Mouse (Mus musculus) NIH3T3 (cell line): ENCODE measurements around the gene Agap2.

Source experiments
- DNase-seq: peaks from one replicate; pipeline ENCODE4 v3.0.0-alpha.2; 2012; ENCODE audit warnings: low read depth

Agap2 gene

GRCm38 (mm10) chr10:127075080-127075479 is at the start of gene Agap2:
Gene Agap2, plus strand, starts transcription at chr10:127075284.
- DNase-seq, result no peak

- DNase-seq, result peak; percentile 97
Measured at GRCm38 (mm10) chr10:127030336-127031296, 44.5 kb upstream of the Agap2 start, which contains the start of gene Tsfm. Gene Tsfm, minus strand, starts transcription at chr10:127030840.

- no peak for DNase-seq
Measured at GRCm38 (mm10) chr10:127033301-127033741, 41.8 kb upstream of the Agap2 start.

GRCm38 (mm10) chr10:127036273-127036672 is 38.8 kb upstream of the Agap2 start:
- DNase-seq, result no peak

- DNase-seq, result no peak
Measured at GRCm38 (mm10) chr10:127037641-127038040, 37.4 kb upstream of the Agap2 start.

GRCm38 (mm10) chr10:127040569-127041214 is 34.4 kb upstream of the Agap2 start:
- peak; percentile 60 for DNase-seq

GRCm38 (mm10) chr10:127041274-127041766 is 33.8 kb upstream of the Agap2 start, which contains the start of the genes Mettl1 and Eef1akmt3:
Gene Mettl1, plus strand, starts transcription at chr10:127041414.
Gene Eef1akmt3, minus strand, starts transcription at chr10:127041513.
- DNase-seq, result peak; percentile 64

GRCm38 (mm10) chr10:127041774-127042338 is 33.2 kb upstream of the Agap2 start:
- DNase-seq, result peak; percentile 96

DNA sequence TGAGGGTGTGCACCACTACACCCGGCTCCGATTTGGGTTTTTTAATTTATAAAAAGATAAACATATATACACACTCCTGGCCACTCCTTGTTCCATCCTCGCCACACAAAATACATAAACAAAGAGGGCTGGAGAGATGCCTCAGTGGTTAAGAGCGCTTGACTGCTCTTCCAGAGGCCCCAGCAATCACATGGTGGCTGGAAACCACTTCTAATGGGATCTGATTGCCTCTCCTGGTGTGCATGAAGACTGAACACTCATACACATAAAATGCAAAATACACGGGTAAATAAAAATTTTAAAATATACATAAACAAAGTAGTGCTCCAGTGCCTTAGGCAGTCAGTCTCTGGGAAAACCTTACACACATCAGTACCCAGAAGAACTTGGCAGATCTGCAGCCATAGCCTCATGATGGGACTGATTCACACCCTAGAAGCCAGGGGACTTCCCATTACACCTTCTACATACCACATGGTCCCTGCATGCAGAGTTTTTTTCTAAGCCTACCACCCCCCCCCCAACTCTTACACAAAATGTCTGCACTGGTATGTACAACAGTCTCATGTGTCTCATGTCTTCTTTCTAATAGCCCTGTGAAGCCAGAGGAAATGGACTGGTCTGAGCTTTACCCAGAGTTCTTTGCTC is 32.5 kb upstream of the Agap2 start:
- peak; percentile 71 for DNase-seq

DNA sequence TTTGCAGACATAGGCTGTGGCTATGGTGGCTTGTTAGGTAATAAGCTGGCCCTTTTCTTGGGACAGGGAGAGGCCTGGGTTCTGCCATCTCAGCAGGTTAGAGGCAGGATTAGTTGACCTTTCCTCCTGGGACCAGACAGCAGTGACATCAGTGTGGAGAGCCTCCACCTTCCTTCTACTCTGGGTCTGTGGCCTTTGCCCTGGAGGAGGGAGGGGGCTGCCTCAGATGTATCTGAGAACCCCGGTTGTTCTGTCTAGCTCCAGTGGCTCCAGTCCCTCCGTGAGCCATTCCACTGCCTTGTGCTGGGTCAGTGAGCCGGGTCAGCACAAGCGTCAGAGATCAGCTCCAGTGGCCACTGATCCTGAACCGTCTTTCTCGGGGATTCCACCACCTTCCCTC is 31.9 kb upstream of the Agap2 start:
- DNase-seq, result no peak

DNA sequence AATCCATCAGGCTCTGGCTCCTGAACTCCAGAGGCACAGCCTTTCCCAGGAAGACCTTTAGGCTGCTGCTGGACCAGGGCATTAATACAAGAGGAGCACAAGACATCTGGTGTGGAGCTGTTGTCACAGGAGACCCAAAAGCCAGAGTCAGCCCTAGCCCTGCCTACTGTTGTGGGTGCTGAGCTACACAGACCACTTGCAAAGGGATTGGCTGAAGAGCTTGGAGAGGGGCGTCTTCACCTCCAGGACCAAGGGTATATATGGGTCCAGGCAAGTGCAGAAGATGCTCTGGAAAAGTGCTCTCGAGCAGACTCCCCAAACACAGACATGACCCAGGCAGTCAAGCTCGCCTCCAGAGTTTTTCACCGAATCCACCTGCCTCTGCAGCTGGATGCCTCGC is 27.1 kb upstream of the Agap2 start, which contains the start of gene Cyp27b1:
Gene Cyp27b1, plus strand, starts transcription at position 297 of the 400 bp plus-strand sequence.
- no peak for DNase-seq

DNA sequence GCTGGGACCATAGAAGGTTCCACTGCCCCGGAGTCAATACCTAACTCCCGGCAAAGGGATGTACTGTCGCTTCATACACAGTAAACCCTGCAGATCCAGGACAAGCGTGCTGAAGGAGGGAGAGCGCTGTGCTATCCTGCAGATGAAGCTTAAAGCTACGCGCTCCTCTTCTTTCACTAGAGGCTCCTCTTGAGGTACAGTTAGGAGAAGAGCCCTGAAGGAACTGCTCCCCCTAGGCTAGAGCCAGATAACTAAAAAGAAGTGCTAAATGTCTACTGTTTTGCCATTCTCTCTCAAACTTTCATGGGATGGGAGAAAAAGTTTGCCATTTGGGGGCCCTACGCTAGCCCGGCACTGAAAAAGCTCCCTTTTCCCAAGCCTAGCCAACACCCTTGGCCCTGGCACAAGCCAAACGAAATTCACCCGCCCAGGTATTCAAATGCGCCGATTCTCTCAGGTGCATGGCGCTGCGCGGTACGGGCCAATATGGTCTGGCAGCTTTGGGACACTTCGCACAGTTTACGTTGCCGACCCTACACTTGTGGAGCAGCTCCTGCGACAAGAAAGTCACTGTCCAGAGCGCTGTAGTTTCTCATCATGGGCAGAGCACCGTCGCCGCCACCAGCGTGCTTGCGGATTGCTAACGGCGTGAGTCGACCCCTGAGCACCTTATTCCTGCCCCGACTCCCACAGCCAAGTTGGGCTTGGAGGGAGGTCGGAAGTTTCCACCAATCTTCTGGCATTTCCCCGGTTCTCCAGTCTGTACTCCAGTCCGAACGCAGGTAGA is 26.3 kb upstream of the Agap2 start:
- DNase-seq, result no peak

- no peak for DNase-seq
Measured at GRCm38 (mm10) chr10:127049395-127050118, 25.5 kb upstream of the Agap2 start.

DNA sequence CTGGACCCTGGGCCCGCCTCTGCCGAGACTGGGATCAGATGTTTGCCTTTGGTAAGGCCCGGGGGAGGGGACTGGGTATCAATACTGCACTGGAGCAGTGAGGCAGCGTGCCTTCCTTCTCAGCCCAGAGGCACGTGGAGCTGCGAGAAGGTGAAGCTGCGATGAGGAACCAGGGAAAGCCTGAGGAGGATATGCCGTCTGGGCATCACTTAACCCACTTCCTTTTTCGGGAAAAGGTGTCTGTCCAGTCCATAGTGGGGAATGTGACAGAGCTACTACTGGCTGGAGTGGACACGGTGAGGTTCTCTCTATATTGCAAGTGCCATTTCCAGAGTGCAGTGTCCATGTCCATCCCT is 25.0 kb upstream of the Agap2 start:
- no peak for DNase-seq

DNA sequence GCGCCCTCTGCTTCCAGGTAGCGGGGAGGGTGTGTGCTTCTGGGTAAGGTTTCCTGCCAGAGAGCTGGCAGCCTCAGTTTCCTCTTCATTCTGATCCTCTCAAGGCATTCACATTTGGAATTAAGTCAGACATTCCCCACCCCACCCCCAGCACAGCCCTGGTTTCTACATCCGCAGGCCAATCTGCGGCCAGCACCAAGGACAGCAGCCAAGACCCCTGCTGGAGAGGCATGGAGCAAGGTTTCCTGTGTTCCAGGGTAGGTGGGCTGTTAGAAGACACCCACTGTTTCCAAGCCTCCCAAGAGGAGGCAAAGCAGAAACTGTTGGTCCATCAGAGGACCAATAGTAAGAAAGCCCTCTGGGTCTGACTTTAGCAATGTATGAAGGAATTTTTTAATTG is 20.4 kb upstream of the Agap2 start:
- DNase-seq, result peak; percentile 25

DNA sequence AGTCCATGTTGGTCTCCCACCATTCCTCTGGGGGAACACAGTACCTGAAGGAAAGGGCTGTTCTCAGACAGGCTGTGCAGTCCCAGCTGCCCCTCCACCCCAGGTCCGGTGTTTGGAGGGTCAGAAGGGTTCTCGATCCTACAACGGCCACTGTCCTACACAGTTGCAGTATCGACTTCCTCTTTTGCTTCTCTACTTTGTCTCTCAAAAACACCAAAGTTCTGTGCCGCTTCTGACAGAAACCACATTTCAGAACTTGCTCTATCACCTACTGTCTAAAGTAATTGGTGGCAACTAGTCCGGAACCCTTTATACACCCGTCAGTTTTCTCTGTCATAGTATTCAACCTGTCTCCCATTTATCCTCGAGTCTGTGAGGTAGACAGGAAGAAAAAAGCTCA is 19.7 kb upstream of the Agap2 start:
- no peak for DNase-seq

GRCm38 (mm10) chr10:127056490-127056889 is 18.6 kb upstream of the Agap2 start:
- no peak for DNase-seq

DNA sequence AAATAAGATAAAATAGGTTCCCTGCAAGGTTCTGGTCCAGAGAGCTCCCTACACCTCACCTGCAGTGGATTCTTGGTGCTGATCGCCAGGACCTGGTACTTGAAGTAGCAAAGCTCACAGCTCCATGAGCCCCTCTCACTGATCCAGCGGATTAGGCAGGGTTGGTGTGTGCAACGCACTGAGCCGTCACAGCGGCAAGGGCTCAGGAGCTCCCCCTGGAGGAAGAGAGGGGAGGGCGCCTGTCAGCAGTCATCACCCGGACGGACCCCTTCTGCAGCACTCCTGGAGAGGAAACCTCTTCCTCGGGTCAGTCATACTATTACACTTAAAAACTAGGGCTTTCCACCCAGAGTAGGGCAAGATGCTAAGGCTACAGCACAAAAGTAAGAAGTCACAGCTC is 16.9 kb upstream of the Agap2 start:
- peak; percentile 86 for DNase-seq

DNA sequence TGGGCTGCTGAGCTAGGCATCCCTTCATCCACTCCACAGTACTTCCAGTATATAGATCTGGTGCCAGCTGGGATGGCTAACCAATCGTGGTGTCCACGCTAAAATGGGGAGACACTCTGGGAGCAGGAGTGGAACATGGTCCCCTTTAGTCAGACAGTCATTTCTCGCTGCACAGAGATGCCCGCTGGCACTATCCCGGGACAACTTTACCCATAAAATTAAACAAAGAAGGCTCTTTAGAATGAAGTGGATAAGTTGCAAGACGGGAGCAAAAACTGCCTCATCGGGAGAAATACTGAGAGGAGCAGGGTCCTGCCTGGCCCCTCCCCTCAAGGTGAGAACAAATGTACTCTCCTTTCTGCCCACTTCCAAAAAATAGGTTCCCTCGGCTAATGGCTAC is 16.4 kb upstream of the Agap2 start:
- DNase-seq, result no peak
